Mouse (Mus musculus) ES-E14 (cell line): ENCODE data around the gene Col4a1. TPM values are rescaled to one million over a fixed set of nuclear protein-coding genes. Genes with fewer than 3 reads are reported as not detected.

Source experiments
- DNase-seq: peaks from one replicate; pipeline ENCODE4 v3.0.0-alpha.2; 2013; ENCODE audit warnings: low read depth, low spot score
- H3K27ac ChIP-seq: 2 replicates; pipeline ENCODE4 v1.5.1; 2012; ENCODE audit warnings: low read depth, mild to moderate bottlenecking, low read length, moderate library complexity, mixed read lengths; ENCODE audit not compliant: poor library complexity, insufficient read depth, severe bottlenecking
- H3K36me3 ChIP-seq: 2 replicates; pipeline ENCODE4 v1.6.1; 2012; ENCODE audit warnings: mild to moderate bottlenecking, low read length, moderate library complexity, mixed read lengths; ENCODE audit not compliant: control insufficient read depth, poor library complexity, insufficient read depth, severe bottlenecking
- H3K4me1 ChIP-seq, 2 experiments: fragments of 150-350 bp in 1 of 2; sonication (generic) in 1 of 2; 2 replicates each; pipeline ENCODE4 v1.6.1; 2012; ENCODE audit warnings: low read length in 2 of 2, mild to moderate bottlenecking in 1 of 2, mixed read lengths in 1 of 2; ENCODE audit not compliant: control insufficient read depth in 2 of 2, insufficient read depth in 2 of 2, poor library complexity in 1 of 2
- H3K4me3 ChIP-seq, 2 experiments: fragments of 150-350 bp in 1 of 2; sonication (generic) in 1 of 2; 2 replicates each; pipeline ENCODE4 v1.5.1; 2012; ENCODE audit warnings: low read length in 2 of 2, low read depth in 1 of 2, mild to moderate bottlenecking in 1 of 2, mixed read lengths in 1 of 2; ENCODE audit not compliant: insufficient read depth in 1 of 2, poor library complexity in 1 of 2, severe bottlenecking in 1 of 2
- H3K9ac ChIP-seq: 2 replicates; pipeline ENCODE4 v1.6.1; 2012; ENCODE audit warnings: low read depth, mild to moderate bottlenecking, low read length, mixed read lengths; ENCODE audit not compliant: poor library complexity, insufficient read depth, severe bottlenecking
- H3K9me3 ChIP-seq: fragments of 150-350 bp; sonication (generic); 2 replicates; pipeline ENCODE4 v1.6.1; 2012; ENCODE audit warnings: low read depth, mild to moderate bottlenecking, low read length; ENCODE audit not compliant: control insufficient read depth, insufficient read depth
- CHD2 ChIP-seq: IDR thresholded peaks from 2 replicates; pipeline ENCODE4 v1.6.1; 2014; ENCODE audit warnings: mild to moderate bottlenecking, low read depth, low read length, inconsistent platforms
- HCFC1 ChIP-seq: IDR thresholded peaks from 2 replicates; pipeline ENCODE4 v1.6.1; 2012; ENCODE audit warnings: low read length, inconsistent platforms, borderline replicate concordance; ENCODE audit not compliant: insufficient read depth
- MAFK ChIP-seq: IDR thresholded peaks from 2 replicates; pipeline ENCODE4 v1.6.1; 2014; ENCODE audit warnings: mild to moderate bottlenecking, low read depth, low read length, inconsistent platforms; ENCODE audit not compliant: insufficient read depth
- ZC3H11A ChIP-seq: IDR thresholded peaks from 2 replicates; pipeline ENCODE4 v1.6.1; 2012; ENCODE audit warnings: low read depth, mild to moderate bottlenecking, inconsistent platforms, low read length, borderline replicate concordance
- ZNF384 ChIP-seq: IDR thresholded peaks from 2 replicates; pipeline ENCODE4 v1.6.1; 2012; ENCODE audit warnings: low read depth, low read length, inconsistent platforms
- in situ Hi-C, 2 experiments: fragments of 600-800 bp; cut with MboI; formaldehyde crosslinking; loops; one replicate each; pipeline ENCODE4 v1.15.1; 2025; ENCODE audit warnings: low sequenced_read_pairs in 2 of 2, inconsistent platforms in 1 of 2; ENCODE audit not compliant: unreplicated experiment in 2 of 2
- total RNA-seq: library from RNA; depleted of rRNA; stranded (reverse); fragments of 300-350 nt; gene quantifications from 2 replicates; pipeline ENCODE4 v1.2.3, GENCODE M21; 2012

Gene Col4a1
- total RNA-seq, 1 experiment, result 198 TPM

DNA sequence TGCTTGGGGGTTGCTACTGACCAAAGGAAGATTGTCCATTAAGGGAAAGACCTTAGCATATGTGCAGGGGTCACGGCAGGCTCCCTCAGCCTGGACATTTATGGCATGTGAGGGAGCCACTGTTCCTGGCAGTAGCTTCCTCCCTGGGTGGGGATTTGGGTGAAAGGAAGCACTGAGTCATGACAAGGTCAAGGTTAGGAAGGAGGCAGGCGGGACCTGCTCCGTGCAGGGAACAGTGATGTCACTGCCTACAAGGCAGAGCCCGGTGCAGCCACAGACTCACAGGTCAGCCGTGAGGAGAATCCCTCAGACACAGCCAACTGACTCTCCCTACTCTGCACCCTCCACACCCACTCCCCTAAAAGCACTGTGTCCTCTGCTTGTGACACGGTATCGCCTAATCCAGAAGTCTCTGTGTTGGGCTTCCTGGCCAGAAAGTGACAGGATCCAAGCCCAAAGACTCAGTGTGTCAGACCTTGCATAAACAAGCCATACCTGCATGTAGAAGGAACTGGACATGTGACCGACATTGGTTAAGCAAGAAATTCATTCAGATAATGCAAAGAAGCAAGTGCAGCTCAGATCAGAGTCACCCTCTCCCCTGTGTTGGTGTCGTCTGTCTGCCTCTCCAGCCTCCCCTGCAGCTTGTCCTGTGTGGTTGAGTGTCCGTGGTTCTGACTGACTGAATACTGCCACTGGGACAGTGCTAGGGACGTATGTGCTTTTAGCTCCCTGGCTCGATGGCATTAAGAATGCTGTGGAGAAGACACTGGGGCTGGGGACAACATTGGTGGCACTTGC, 27.9 kb upstream of the Col4a1 start:
- no peak for DNase-seq
- Histone ChIP-seq H3K36me3 (no peaks in the 10 kb centered on the region), H3K4me3 (no peak overlapping the region), H3K9ac (no peak overlapping the region), H3K9me3 (no peaks in the 10 kb centered on the region), H3K27ac (no peak overlapping the region), H3K4me1 (peaks cover 0 to 4% of the 10 kb centered on the region in 2 experiments; a peak in 2 of 4 replicates)
- TF ChIP-seq ZNF384 (no peak), HCFC1 (no peak), CHD2 (no peak), ZC3H11A (no peak), MAFK (no peak)
- in situ Hi-C loops, result no loop called here

DNA sequence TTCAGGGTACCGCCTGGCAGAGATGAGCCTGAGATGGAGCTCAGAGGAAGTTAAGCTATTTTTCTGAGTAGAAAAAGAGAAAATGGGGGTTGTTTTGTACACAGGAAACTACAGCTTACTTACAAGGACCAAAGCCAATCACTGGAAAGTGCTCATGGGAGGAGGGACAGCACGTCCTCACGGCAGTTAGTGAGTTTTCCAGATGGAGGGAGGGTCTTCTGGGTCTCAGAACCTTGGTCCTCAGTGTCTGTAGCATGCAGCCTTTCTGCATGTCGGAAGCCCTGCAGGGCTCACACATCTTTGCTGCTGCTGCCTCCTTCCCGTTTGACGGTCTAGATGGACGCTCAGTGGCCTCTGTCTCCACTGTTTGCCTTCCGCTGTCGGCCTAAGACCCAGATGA, 25.9 kb upstream of the Col4a1 start:
- in situ Hi-C loops, result no loop called here
- Histone ChIP-seq H3K9me3 (no peaks in the 10 kb centered on the region), H3K4me3 (no peak overlapping the region), H3K4me1 (peaks cover 0 to 4% of the 10 kb centered on the region in 2 experiments; a peak in 2 of 4 replicates), H3K36me3 (no peaks in the 10 kb centered on the region), H3K27ac (no peak overlapping the region), H3K9ac (no peak overlapping the region)
- TF ChIP-seq CHD2 (no peak), HCFC1 (no peak), ZNF384 (no peak), MAFK (no peak), ZC3H11A (no peak)
- no peak for DNase-seq

DNA sequence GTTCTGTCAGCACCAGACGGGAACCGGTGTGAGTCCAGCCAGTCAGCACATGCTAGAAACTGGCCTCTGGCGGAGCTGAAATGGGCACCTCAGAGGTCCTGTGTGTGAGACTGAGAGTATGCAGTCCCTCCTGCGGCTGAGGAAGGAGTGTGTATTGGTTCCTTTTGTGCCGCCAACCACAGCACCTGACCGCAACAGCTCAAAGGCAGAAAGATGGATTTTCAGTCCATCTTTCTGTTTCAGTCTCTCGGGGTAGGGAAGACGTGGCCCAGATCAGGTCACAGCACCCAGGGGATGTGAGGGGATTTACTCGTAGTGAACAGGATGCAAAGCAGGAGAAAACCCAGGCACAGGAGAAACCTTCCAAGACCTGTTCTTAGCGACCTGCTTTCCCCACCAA, 25.0 kb upstream of the Col4a1 start:
- in situ Hi-C loops, result no loop called here
- DNase-seq, result no peak
- TF ChIP-seq ZNF384, result no peak
- no peak for TF ChIP-seq MAFK
- no peak for TF ChIP-seq ZC3H11A
- H3K9ac ChIP-seq, result no peak overlapping the region
- H3K27ac ChIP-seq, result no peak overlapping the region
- H3K9me3 ChIP-seq, result no peaks in the 10 kb centered on the region
- H3K4me3 ChIP-seq, result no peak overlapping the region
- no peaks in the 10 kb centered on the region for H3K36me3 ChIP-seq
- H3K4me1 ChIP-seq, result peaks cover 0 to 4% of the 10 kb centered on the region in 2 experiments; a peak in 2 of 4 replicates

DNA sequence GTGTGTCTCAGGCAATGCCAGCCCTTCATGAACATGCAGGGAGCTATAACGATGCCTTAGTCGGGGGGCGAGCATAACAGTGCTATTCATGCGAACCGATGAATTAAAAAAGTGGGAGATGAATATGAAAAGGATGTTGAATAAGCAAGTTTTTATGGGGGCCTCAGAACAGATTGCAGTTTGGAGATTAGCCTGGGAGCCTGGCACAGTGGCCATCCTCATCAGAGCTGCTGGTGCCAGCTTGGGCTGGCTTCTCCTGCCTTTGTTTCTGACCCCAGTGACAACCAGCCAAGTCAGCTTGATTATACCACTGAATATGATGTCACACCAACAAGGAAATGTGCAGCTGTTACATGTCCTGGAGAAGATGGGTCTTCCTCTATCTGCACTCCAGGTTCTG, 23.7 kb upstream of the Col4a1 start:
- H3K9ac ChIP-seq, result no peak overlapping the region
- no peaks in the 10 kb centered on the region for H3K36me3 ChIP-seq
- in situ Hi-C loops, result no loop called here
- no peaks in the 10 kb centered on the region for H3K9me3 ChIP-seq
- TF ChIP-seq CHD2, result no peak
- TF ChIP-seq MAFK, result no peak
- H3K4me3 ChIP-seq, result no peak overlapping the region
- H3K27ac ChIP-seq, result no peak overlapping the region
- peaks cover 0 to 4% of the 10 kb centered on the region in 2 experiments; a peak in 2 of 4 replicates for H3K4me1 ChIP-seq
- no peak for DNase-seq

DNA sequence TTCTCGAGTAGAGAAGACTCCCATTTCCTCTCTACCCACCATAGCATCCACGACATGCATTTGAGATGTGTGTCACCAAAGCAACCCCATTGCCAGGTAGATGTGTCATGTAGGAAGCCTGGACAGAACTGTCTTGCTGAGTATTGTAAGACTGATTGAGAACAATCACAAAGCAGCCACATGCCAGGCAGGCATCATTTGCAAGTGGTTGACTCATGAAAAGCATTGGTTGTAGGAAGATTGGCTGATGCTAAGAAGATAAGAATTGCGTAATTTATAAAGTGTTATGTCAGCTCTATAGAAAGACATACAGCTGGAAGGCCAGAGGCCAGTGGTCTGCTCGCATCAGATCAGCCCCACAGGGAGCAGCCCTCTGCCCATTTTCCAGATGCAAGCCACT, 22.6 kb upstream of the Col4a1 start:
- no peak for DNase-seq
- Histone ChIP-seq H3K9ac (no peak overlapping the region), H3K9me3 (no peaks in the 10 kb centered on the region), H3K4me3 (no peak overlapping the region), H3K4me1 (peaks cover 0 to 3% of the 10 kb centered on the region in 2 experiments; a peak in 1 of 4 replicates), H3K27ac (no peak overlapping the region), H3K36me3 (no peaks in the 10 kb centered on the region)
- TF ChIP-seq MAFK (no peak), ZC3H11A (no peak), HCFC1 (no peak), CHD2 (no peak), ZNF384 (no peak)
- in situ Hi-C loops, result no loop called here
